Comparison of ENCODE assay signal across 7 mouse cellular contexts in the genomic region with DNA sequence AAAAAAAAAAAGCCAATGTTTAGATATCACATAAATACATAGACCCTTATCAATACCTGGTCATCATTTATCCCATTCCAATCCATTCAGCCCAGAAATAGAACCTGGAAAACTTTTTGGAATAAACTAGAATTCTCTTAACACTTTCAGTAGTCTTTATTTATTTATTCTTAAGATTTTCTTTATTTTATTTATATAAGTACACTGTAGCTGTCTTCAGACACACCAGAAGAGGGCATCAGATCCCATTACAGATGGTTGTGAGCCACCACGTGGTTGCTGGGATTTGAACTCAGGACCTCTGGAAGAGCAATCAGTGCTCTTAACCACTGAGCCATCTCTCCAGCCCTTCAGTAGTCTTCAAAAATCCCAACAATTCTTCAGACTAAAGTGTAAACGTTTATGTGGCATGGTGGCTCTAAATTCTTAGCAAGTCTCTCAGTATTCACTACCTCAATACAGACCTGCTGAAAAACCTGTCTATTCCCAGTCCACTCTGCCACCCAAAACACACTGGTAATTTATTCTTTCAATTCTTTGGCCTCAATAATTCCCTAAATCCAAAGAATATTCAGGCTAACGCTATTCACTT. TPM values are rescaled to one million over a fixed set of nuclear protein-coding genes. Genes with fewer than 3 reads are reported as not detected.
DNase-seq lines count a peak whose midpoint lies in the region; ATAC-seq and TF ChIP-seq lines count a peak whose summit lies in the region.
"Not testable (repeated sequence)": the region's sequence is repeated elsewhere in the genome, so short reads cannot be mapped to it uniquely, and the experiment has no call there.

No protein-coding gene starts in this region.

- DNase-seq in heart, postnatal 0 days (ENCODE audit: low spot score); neural tube, embryonic 11.5 days (ENCODE audit: low spot score): not testable (repeated sequence)

- H3K9me3 ChIP-seq in embryonic facial prominence, embryonic 12.5 days; forebrain, embryonic 16.5 days (ENCODE audit: control insufficient read depth, low read length); heart, postnatal 0 days (replicated peaks; ENCODE audit: control insufficient read depth, low read length); intestine, embryonic 16.5 days (ENCODE audit: control insufficient read depth, low read length); limb, embryonic 15.5 days; neural tube, embryonic 11.5 days (ENCODE audit: control insufficient read depth, low read length): not testable (repeated sequence)

- H3K4me1 ChIP-seq in embryonic facial prominence, embryonic 12.5 days; heart, postnatal 0 days (ENCODE audit: control insufficient read depth, insufficient read depth); intestine, embryonic 16.5 days (ENCODE audit: control insufficient read depth, insufficient read depth, low read length); neural tube, embryonic 11.5 days (ENCODE audit: control insufficient read depth, insufficient read depth, low read length): not testable (repeated sequence)
- peaks cover 14% of the 10 kb centered on the region for H3K4me1 ChIP-seq in forebrain, embryonic 16.5 days (replicated peaks; ENCODE audit: control insufficient read depth, insufficient read depth, low read length)
- H3K4me1 ChIP-seq in limb, embryonic 15.5 days = peaks cover 12% of the 10 kb centered on the region; the same call in 1 of the 2 replicates

- not testable (repeated sequence) for TF ChIP-seq EP300 in heart, postnatal 0 days (IDR thresholded peaks at IDR 0.05; ENCODE audit: low read depth)

- not testable (repeated sequence) for H3K27me3 ChIP-seq in embryonic facial prominence, embryonic 12.5 days; forebrain, embryonic 16.5 days (replicated peaks; ENCODE audit: control insufficient read depth, insufficient read depth, low read length); heart, postnatal 0 days (ENCODE audit: control insufficient read depth, insufficient read depth, low read length); intestine, embryonic 16.5 days (replicated peaks; ENCODE audit: control insufficient read depth, insufficient read depth, low read length); limb, embryonic 15.5 days; neural tube, embryonic 11.5 days (ENCODE audit: control insufficient read depth, insufficient read depth, low read length)

- 67% methylated on average over 3 of the region's 3 CpGs for WGBS in embryonic facial prominence, embryonic 12.5 days
- 66% methylated on average over 3 of the region's 3 CpGs for WGBS in forebrain, embryonic 16.5 days
- WGBS in heart, postnatal 0 days = 55% methylated on average over 3 of the region's 3 CpGs
- WGBS in intestine, embryonic 16.5 days = 43% methylated on average over 3 of the region's 3 CpGs
- 62% methylated on average over 3 of the region's 3 CpGs for WGBS in limb, embryonic 15.5 days
- WGBS in macrophage (ENCODE audit: missing documents) = 75% methylated on average over 2 of the region's 3 CpGs
- WGBS in neural tube, embryonic 11.5 days = 59% methylated on average over 3 of the region's 3 CpGs

- H3K36me3 ChIP-seq in embryonic facial prominence, embryonic 12.5 days = peaks cover 34% of the 10 kb centered on the region
- not testable (repeated sequence) for H3K36me3 ChIP-seq in forebrain, embryonic 16.5 days (ENCODE audit: control insufficient read depth, insufficient read depth); neural tube, embryonic 11.5 days (ENCODE audit: control insufficient read depth, insufficient read depth, low read length)
- peaks cover 41% of the 10 kb centered on the region for H3K36me3 ChIP-seq in heart, postnatal 0 days (replicated peaks; ENCODE audit: control insufficient read depth, insufficient read depth, low read length)
- H3K36me3 ChIP-seq in intestine, embryonic 16.5 days (ENCODE audit: control insufficient read depth, insufficient read depth, low read length) = peaks cover 23% of the 10 kb centered on the region
- H3K36me3 ChIP-seq in limb, embryonic 15.5 days = peaks cover 40% of the 10 kb centered on the region
- peaks cover 37% of the 10 kb centered on the region for H3K36me3 ChIP-seq in macrophage (ENCODE audit: inconsistent target)

- TF ChIP-seq CTCF in heart, postnatal 0 days (IDR thresholded peaks at IDR 0.05; ENCODE audit: low read depth) = not testable (repeated sequence)

- ATAC-seq in embryonic facial prominence, embryonic 12.5 days (ENCODE audit: insufficient number of reproducible peaks, insufficient read depth, low FRiP score, low TSS enrichment); forebrain, embryonic 16.5 days; heart, postnatal 0 days (ENCODE audit: insufficient read depth, low read depth); intestine, embryonic 16.5 days; limb, embryonic 15.5 days (ENCODE audit: insufficient number of reproducible peaks, low FRiP score, low TSS enrichment, low read depth); neural tube, embryonic 11.5 days (ENCODE audit: insufficient read depth, low FRiP score, low TSS enrichment): not testable (repeated sequence)

- H3K4me2 ChIP-seq in embryonic facial prominence, embryonic 12.5 days (replicated peaks) = peak overlapping the region; percentile 68
- peak overlapping the region; percentile 74; the same call in 1 of the 2 replicates for H3K4me2 ChIP-seq in forebrain, embryonic 16.5 days (ENCODE audit: low read length)
- H3K4me2 ChIP-seq in heart, postnatal 0 days (ENCODE audit: low read depth, low read length) = peak overlapping the region; percentile 58
- peak overlapping the region; percentile 74 for H3K4me2 ChIP-seq in intestine, embryonic 16.5 days (ENCODE audit: low read depth, low read length)
- peak overlapping the region; percentile 54 for H3K4me2 ChIP-seq in limb, embryonic 15.5 days
- peak overlapping the region; percentile 57 for H3K4me2 ChIP-seq in neural tube, embryonic 11.5 days (ENCODE audit: low read depth)

- H3K4me3 ChIP-seq in embryonic facial prominence, embryonic 12.5 days = peak overlapping the region; percentile 92; the same call in 1 of the 2 replicates
- not testable (repeated sequence) for H3K4me3 ChIP-seq in forebrain, embryonic 16.5 days (replicated peaks; ENCODE audit: low read length)
- H3K4me3 ChIP-seq in heart, postnatal 0 days (ENCODE audit: low read depth, low read length) = peak overlapping the region; percentile 85
- H3K4me3 ChIP-seq in intestine, embryonic 16.5 days (ENCODE audit: low read length) = peak overlapping the region; percentile 98
- peak overlapping the region; percentile 97 for H3K4me3 ChIP-seq in limb, embryonic 15.5 days
- peak overlapping the region; percentile 67 for H3K4me3 ChIP-seq in macrophage (ENCODE audit: inconsistent target)
- peak overlapping the region; percentile 65; the same call in 1 of the 2 replicates for H3K4me3 ChIP-seq in neural tube, embryonic 11.5 days (ENCODE audit: low read depth, low read length)

- H3K79me2 ChIP-seq in macrophage (ENCODE audit: inconsistent target) = not testable (repeated sequence)

- not testable (repeated sequence) for H3K27ac ChIP-seq in embryonic facial prominence, embryonic 12.5 days; forebrain, embryonic 16.5 days (ENCODE audit: low read length); intestine, embryonic 16.5 days (ENCODE audit: low read length); limb, embryonic 15.5 days; macrophage; neural tube, embryonic 11.5 days (ENCODE audit: low read depth, low read length)
- H3K27ac ChIP-seq in heart, postnatal 0 days (ENCODE audit: low read depth) = peak overlapping the region; percentile 96; the same call in 1 of the 2 replicates

- not testable (repeated sequence) for H3K9ac ChIP-seq in embryonic facial prominence, embryonic 12.5 days; forebrain, embryonic 16.5 days (replicated peaks; ENCODE audit: low read depth, low read length); limb, embryonic 15.5 days; neural tube, embryonic 11.5 days (ENCODE audit: low read length)
- peak overlapping the region; percentile 72; the same call in 1 of the 2 replicates for H3K9ac ChIP-seq in heart, postnatal 0 days (replicated peaks; ENCODE audit: low read depth, low read length)
- H3K9ac ChIP-seq in intestine, embryonic 16.5 days (ENCODE audit: low read depth, low read length) = peak overlapping the region; percentile 97; the same call in 1 of the 2 replicates

RNA-seq across cellular contexts. Expression of gene Iars2, which starts 1.3 kb away (rescaled TPM):
- 29.1 and 29.8 TPM in 2 replicates for polyA plus RNA-seq in embryonic facial prominence, embryonic 12.5 days (2016; fragmentation: Nextera tagmentation; extraction: Ambion mirVana)
- polyA plus RNA-seq in forebrain, embryonic 16.5 days (2015; fragmentation: Nextera tagmentation; extraction: Ambion mirVana) = 18.2 and 23.6 TPM in 2 replicates
- total RNA-seq in heart, postnatal 0 days (2014; rRNA removed; ENCODE audit: low replicate concordance) = 93.3 and 102 TPM in 2 replicates
- 36.2 and 38.9 TPM in 2 replicates for polyA plus RNA-seq in heart, postnatal 0 days (2015; fragmentation: Nextera tagmentation; extraction: Ambion mirVana)
- 86.6 and 109 TPM in 2 replicates for polyA plus RNA-seq in intestine, embryonic 16.5 days (2015; fragmentation: Nextera tagmentation; extraction: Ambion mirVana)
- polyA plus RNA-seq in limb, embryonic 15.5 days (2015; fragmentation: Nextera tagmentation; extraction: Ambion mirVana) = 25.2 and 27.6 TPM in 2 replicates
- 10 to 100 TPM; 15.7 to 76.8 (median 44.4) TPM for total RNA-seq in macrophage (2018; cell fraction: chromatin; rRNA removed)
- total RNA-seq in macrophage (2018; cell fraction: cytosol; rRNA removed) = 10 to 100 TPM; 13.6 to 27.3 (median 19.7) TPM
- total RNA-seq in macrophage (2018; cell fraction: nucleus; rRNA removed) = 10 to 100 TPM; 16.8 to 61.1 (median 26.1) TPM
- 19.2 to 23.9 TPM (median 22.4 TPM) in 3 replicates for polyA plus RNA-seq in macrophage (2018)
- 21.4 and 27.0 TPM in 2 replicates for polyA plus RNA-seq in neural tube, embryonic 11.5 days (2014; fragmentation: Nextera tagmentation; extraction: Ambion mirVana)

RNA-seq across cellular contexts. Expression of gene Bpnt1, which starts 4.1 kb away (rescaled TPM):
- polyA plus RNA-seq in embryonic facial prominence, embryonic 12.5 days (2016; fragmentation: Nextera tagmentation; extraction: Ambion mirVana) = 25.7 and 26.5 TPM in 2 replicates
- 33.9 and 43.2 TPM in 2 replicates for polyA plus RNA-seq in forebrain, embryonic 16.5 days (2015; fragmentation: Nextera tagmentation; extraction: Ambion mirVana)
- total RNA-seq in heart, postnatal 0 days (2014; rRNA removed; ENCODE audit: low replicate concordance) = 24.6 and 59.1 TPM in 2 replicates
- polyA plus RNA-seq in heart, postnatal 0 days (2015; fragmentation: Nextera tagmentation; extraction: Ambion mirVana) = 33.7 and 34.3 TPM in 2 replicates
- 345 and 365 TPM in 2 replicates for polyA plus RNA-seq in intestine, embryonic 16.5 days (2015; fragmentation: Nextera tagmentation; extraction: Ambion mirVana)
- 21.3 and 23.3 TPM in 2 replicates for polyA plus RNA-seq in limb, embryonic 15.5 days (2015; fragmentation: Nextera tagmentation; extraction: Ambion mirVana)
- total RNA-seq in macrophage (2018; cell fraction: chromatin; rRNA removed) = 10 to 100 TPM in 1 of 26 experiments, 1 to 10 TPM in 23, under 1 TPM in 2; 0.65 to 13.1 (median 3.7) TPM
- total RNA-seq in macrophage (2018; cell fraction: cytosol; rRNA removed) = 10 to 100 TPM; 15.9 to 22.4 (median 20.8) TPM
- total RNA-seq in macrophage (2018; cell fraction: nucleus; rRNA removed) = 10 to 100 TPM in 3 of 26 experiments, 1 to 10 TPM in 23; 2.8 to 12.9 (median 6.3) TPM
- polyA plus RNA-seq in macrophage (2018) = 16.3 to 36.1 TPM (median 25.1 TPM) in 3 replicates
- polyA plus RNA-seq in neural tube, embryonic 11.5 days (2014; fragmentation: Nextera tagmentation; extraction: Ambion mirVana) = 24.3 and 29.2 TPM in 2 replicates

RNA-seq across cellular contexts. Expression of gene Eprs, which starts 35.0 kb away (rescaled TPM):
- polyA plus RNA-seq in embryonic facial prominence, embryonic 12.5 days (2016; fragmentation: Nextera tagmentation; extraction: Ambion mirVana) = 141 and 163 TPM in 2 replicates
- 144 and 147 TPM in 2 replicates for polyA plus RNA-seq in forebrain, embryonic 16.5 days (2015; fragmentation: Nextera tagmentation; extraction: Ambion mirVana)
- 39.8 and 45.6 TPM in 2 replicates for total RNA-seq in heart, postnatal 0 days (2014; rRNA removed; ENCODE audit: low replicate concordance)
- 73.0 and 75.8 TPM in 2 replicates for polyA plus RNA-seq in heart, postnatal 0 days (2015; fragmentation: Nextera tagmentation; extraction: Ambion mirVana)
- polyA plus RNA-seq in intestine, embryonic 16.5 days (2015; fragmentation: Nextera tagmentation; extraction: Ambion mirVana) = 118 and 132 TPM in 2 replicates
- polyA plus RNA-seq in limb, embryonic 15.5 days (2015; fragmentation: Nextera tagmentation; extraction: Ambion mirVana) = 170 and 174 TPM in 2 replicates
- total RNA-seq in macrophage (2018; cell fraction: chromatin; rRNA removed) = 100 to 1,000 TPM in 22 of 26 experiments, 10 to 100 TPM in 4; 34.7 to 257 (median 158) TPM
- 10 to 100 TPM; 41.3 to 82.1 (median 54.8) TPM for total RNA-seq in macrophage (2018; cell fraction: cytosol; rRNA removed)
- total RNA-seq in macrophage (2018; cell fraction: nucleus; rRNA removed) = 100 to 1,000 TPM in 12 of 26 experiments, 10 to 100 TPM in 14; 38.9 to 171 (median 97.6) TPM
- 29.3 to 59.6 TPM (median 55.0 TPM) in 3 replicates for polyA plus RNA-seq in macrophage (2018)
- 143 and 145 TPM in 2 replicates for polyA plus RNA-seq in neural tube, embryonic 11.5 days (2014; fragmentation: Nextera tagmentation; extraction: Ambion mirVana)
